Mouse (Mus musculus): ENCODE results near the gene Prc1. TPM values are rescaled to one million over a fixed set of nuclear protein-coding genes. Genes with fewer than 3 reads are reported as not detected.

The Prc1 gene
- total RNA-seq (2022) = 1 to 10 TPM in 3 of 4 experiments, under 1 TPM in 1; 0.51 to 1.9 (median 1.5) TPM

- peak; percentile 97 to 99 for DNase-seq (ENCODE audit: low spot score in 2 of 2)
Observed at GRCm38 (mm10) chr7:80294062-80294763, at the start of gene Prc1. Prc1 (plus strand) TSS chr7:80294450.

- no peak for DNase-seq (ENCODE audit: low spot score in 2 of 2)
Observed at GRCm38 (mm10) chr7:80244851-80245250, 49.4 kb upstream of the Prc1 start.

GRCm38 (mm10) chr7:80246148-80246721 lies 48.0 kb upstream of the Prc1 start, which contains the start of gene Ttll13:
Ttll13 (plus strand) TSS chr7:80246376.
- peak; percentile 96 to 97 for DNase-seq (ENCODE audit: low spot score in 2 of 2)

GRCm38 (mm10) chr7:80246859-80247258 lies 47.4 kb upstream of the Prc1 start:
- no peak for DNase-seq (ENCODE audit: low spot score in 2 of 2)

GRCm38 (mm10) chr7:80252437-80252836 lies 41.8 kb upstream of the Prc1 start:
- no peak for DNase-seq (ENCODE audit: low spot score in 2 of 2)

GRCm38 (mm10) chr7:80252886-80253285 lies 41.4 kb upstream of the Prc1 start:
- no peak for DNase-seq (ENCODE audit: low spot score in 2 of 2)

GRCm38 (mm10) chr7:80255981-80256380 lies 38.3 kb upstream of the Prc1 start:
- no peak for DNase-seq (ENCODE audit: low spot score in 2 of 2)

GRCm38 (mm10) chr7:80257706-80258105 lies 36.5 kb upstream of the Prc1 start:
- no peak for DNase-seq (ENCODE audit: low spot score in 2 of 2)

- peak; percentile 81 to 82 for DNase-seq (ENCODE audit: low spot score in 2 of 2)
Observed at GRCm38 (mm10) chr7:80260625-80261371, 33.5 kb upstream of the Prc1 start, which contains the start of gene Ngrn. Ngrn (plus strand) TSS chr7:80261215.

- DNase-seq (ENCODE audit: low spot score in 2 of 2) = no peak
Observed at GRCm38 (mm10) chr7:80261372-80261990, 32.8 kb upstream of the Prc1 start.

- DNase-seq (ENCODE audit: low spot score in 2 of 2) = no peak
Observed at GRCm38 (mm10) chr7:80264606-80265005, 29.6 kb upstream of the Prc1 start.

- no peak for DNase-seq (ENCODE audit: low spot score in 2 of 2)
Observed at GRCm38 (mm10) chr7:80267764-80268163, 26.5 kb upstream of the Prc1 start.

GRCm38 (mm10) chr7:80268897-80269750 lies 25.1 kb upstream of the Prc1 start, which contains the start of gene Vps33b:
Vps33b (plus strand) TSS chr7:80269649.
- peak; percentile 93 to 97 for DNase-seq (ENCODE audit: low spot score in 2 of 2)

- no peak for DNase-seq (ENCODE audit: low spot score in 2 of 2)
Observed at GRCm38 (mm10) chr7:80269751-80270255, 24.4 kb upstream of the Prc1 start.

- DNase-seq (ENCODE audit: low spot score in 2 of 2) = no peak
Observed at GRCm38 (mm10) chr7:80273456-80273855, 20.8 kb upstream of the Prc1 start.

GRCm38 (mm10) chr7:80276374-80276773 lies 17.9 kb upstream of the Prc1 start:
- DNase-seq (ENCODE audit: low spot score in 2 of 2) = no peak

GRCm38 (mm10) chr7:80280032-80280431 lies 14.2 kb upstream of the Prc1 start:
- no peak for DNase-seq (ENCODE audit: low spot score in 2 of 2)

GRCm38 (mm10) chr7:80280998-80281397 lies 13.3 kb upstream of the Prc1 start:
- no peak for DNase-seq (ENCODE audit: low spot score in 2 of 2)

- no peak for DNase-seq (ENCODE audit: low spot score in 2 of 2)
Observed at GRCm38 (mm10) chr7:80281646-80282045, 12.6 kb upstream of the Prc1 start.

GRCm38 (mm10) chr7:80283226-80283918 lies 10.9 kb upstream of the Prc1 start:
- no peak for DNase-seq (ENCODE audit: low spot score in 2 of 2)
